15 mouse cellular contexts compared by ENCODE assay signal in the genomic region with DNA sequence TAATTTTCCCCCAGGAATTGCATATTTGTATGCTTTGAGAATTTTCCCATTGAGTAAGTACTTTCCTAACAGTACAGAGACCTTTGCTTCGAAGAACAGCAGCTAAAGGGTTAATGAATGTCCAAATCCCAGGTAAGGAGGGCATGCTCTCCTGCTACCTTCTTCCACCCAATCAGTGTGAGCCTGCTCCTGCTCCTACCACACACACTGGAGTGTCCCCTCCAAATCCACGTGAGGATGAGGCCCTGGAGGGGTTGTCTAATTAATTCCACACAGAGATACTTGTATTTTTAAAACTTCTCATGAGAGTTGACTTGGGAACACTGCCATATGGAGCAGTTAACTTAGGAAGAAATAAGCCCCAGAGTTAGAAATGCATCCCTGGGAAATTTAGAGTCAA.
"Had no signal": no experiment of that assay in that cellular context is flagged by ENCODE, and none has a peak within 500 bp of the region (broad histone marks: within the 10 kb centered on the region; RNA-seq: fewer than 3 reads in every experiment).

No protein-coding gene starts in this region.

- H3K27ac ChIP-seq: lung, embryonic 15.5 days; macrophage; midbrain, embryonic 13.5 days; midbrain, embryonic 15.5 days; neural tube, embryonic 12.5 days had no signal

- H3K4me2 ChIP-seq: lung, embryonic 15.5 days; midbrain, embryonic 11.5 days; midbrain, embryonic 13.5 days; midbrain, embryonic 15.5 days; neural tube, embryonic 12.5 days had no signal

- H3K4me1 ChIP-seq: midbrain, embryonic 13.5 days; midbrain, embryonic 15.5 days; neural tube, embryonic 12.5 days had no signal

- ATAC-seq: lung, postnatal 0 days; midbrain, embryonic 13.5 days; midbrain, embryonic 15.5 days had no signal

- DNase-seq: lung, adult 2 months; lung, postnatal 14 days; lung, postnatal 36 days; right cerebral cortex, postnatal 14 days; thymus, adult 18-20 months; thymus, postnatal 14 days; thymus, postnatal 36 days had no signal

- H3K4me3 ChIP-seq: lung, embryonic 15.5 days; megakaryocyte, embryonic 14.5 days; midbrain, embryonic 13.5 days; midbrain, embryonic 15.5 days; neural tube, embryonic 12.5 days had no signal

- H3K27me3 ChIP-seq: lung, embryonic 15.5 days; megakaryocyte, embryonic 14.5 days; midbrain, embryonic 13.5 days; midbrain, embryonic 15.5 days; neural tube, embryonic 12.5 days had no signal

- H3K9me3 ChIP-seq: lung, embryonic 15.5 days; megakaryocyte, embryonic 14.5 days; midbrain, embryonic 13.5 days; midbrain, embryonic 15.5 days; neural tube, embryonic 12.5 days had no signal

- H3K9ac ChIP-seq: lung, embryonic 15.5 days; midbrain, embryonic 13.5 days; midbrain, embryonic 15.5 days; neural tube, embryonic 12.5 days had no signal
